Mouse (Mus musculus) inflammation-experienced regulatory T-cells, adult 16 weeks (primary cell): Measurements from ENCODE around the gene Brsk1. TPM values are rescaled to one million over a fixed set of nuclear protein-coding genes. Genes with fewer than 3 reads are reported as not detected.

Source experiments
- polyA plus RNA-seq: library from polyadenylated mRNA; unstranded; fragments of 100-300 nt; shearing (Covaris generic); gene quantifications from one replicate; pipeline ENCODE4 v1.2.1, GENCODE M21; 2017

The Brsk1 gene
- polyA plus RNA-seq: 0.59 TPM

DNA sequence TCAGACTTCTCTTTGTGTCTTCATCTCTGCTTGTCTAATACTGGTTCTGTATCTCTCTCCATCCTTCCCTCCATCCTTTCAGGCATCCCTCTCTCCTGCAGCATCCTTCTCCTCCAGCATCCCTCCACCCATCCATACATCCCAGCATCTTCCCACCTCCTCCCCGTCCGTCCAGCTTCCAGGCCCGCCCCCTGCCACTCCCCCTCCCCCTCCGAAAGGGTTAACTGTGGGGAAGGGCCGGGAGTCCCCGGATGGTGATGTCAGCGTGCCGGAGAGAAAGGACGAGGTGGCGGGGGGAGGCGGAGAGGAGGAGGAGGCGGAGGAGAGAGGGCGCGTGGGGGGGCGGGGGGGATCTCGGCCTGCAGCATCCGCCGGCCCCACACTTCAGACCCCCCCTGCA, at the start of gene Brsk1:
TSS of gene Brsk1 (plus strand) at position 218 of the 400 bp plus-strand sequence.

DNA sequence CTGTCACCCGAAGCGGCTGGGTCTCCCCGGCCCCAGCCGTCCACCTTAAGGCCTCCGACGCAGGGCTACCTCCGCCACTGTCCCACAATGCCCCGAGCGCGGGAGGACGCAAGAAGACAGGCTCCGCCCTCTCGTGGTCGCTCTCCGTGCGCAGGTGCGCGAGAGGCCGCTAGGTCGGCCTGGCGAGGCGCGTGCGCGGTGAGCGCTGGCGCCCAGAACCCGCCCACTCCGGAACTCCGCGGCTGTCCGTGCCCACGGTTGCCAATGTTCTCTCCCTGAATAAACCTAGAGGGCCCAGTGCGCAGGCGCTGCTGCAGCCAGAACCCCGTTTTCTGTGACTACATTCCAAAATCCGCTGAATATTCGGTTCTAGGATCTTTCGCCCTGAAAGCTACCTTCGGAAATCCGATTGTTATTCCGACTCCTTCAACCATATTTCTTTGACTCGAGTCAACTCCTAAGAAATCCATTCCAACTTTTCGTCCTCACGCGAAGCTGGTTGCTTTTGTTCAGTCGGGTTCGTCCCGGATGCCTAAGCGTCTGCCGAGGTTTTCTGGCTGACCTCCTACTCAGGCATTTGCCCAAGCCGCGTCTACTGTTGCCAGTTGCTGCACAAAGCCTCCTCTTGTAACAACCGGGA, 31.4 kb upstream of the Brsk1 start, which contains the start of gene Ppp6r1:
TSS of gene Ppp6r1 (minus strand) at position 108 of the 640 bp plus-strand sequence.

DNA sequence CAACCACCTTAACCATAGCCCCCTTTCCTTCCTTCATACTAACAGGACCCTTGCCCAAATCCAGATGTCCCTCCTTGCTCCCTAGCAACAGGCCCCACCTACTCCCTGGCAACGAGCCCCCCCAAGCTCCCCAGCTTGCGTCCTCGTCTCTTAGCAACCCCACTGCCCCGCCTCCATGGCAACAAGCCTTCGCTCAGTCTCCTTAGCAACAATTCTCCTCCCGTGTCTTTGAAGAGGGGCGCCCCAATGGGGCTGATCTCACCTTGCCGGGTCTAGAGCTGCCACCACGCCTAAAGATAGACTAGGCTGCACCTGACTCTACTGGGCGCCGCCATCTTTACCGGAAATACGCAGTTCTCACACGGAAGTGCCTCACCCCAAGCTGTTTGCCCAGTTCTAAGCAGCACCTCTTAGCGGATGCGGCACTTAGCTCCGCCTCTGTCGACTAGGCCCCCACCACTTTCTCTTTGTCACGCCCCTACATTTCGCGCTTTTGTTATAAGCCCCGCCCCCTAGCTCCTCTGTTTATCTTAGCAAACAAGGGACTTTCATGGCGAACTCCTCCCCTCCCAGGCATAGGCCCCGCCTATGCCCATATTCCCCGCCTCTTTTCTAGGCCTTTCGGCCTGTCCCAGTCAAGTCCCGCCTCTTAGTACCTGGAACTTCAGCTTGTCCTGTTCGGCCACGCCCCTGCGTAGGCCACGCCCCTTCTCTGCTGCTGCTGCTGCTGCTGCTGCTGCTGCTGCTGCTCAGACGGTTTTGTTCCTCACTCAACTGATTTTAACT, 5.6 kb upstream of the Brsk1 start, which contains the start of gene Hspbp1:
TSS of gene Hspbp1 (minus strand) at position 437 of the 786 bp plus-strand sequence.

DNA sequence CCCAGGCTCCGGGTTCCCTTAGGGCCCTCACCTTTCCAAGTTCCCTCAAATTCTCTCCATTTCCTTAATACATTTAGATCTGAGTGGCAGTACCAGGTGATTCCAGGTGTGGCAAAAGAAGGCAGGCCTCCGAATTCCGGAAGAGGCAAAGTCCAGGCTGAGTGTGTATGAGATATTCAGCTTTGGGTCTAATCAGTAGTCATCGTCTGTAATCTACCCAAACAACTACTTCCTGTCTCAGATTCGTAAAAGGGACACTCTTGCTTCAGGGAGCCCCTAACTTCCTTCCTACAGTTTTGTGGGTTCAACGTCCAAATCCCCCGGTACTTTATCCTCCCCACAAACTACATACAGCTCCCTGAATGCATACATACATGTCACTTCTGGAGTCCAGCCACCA, 34.8 kb downstream of the Brsk1 start, which contains the start of gene Tmem150b:
TSS of gene Tmem150b (minus strand) at position 81 of the 400 bp plus-strand sequence.

DNA sequence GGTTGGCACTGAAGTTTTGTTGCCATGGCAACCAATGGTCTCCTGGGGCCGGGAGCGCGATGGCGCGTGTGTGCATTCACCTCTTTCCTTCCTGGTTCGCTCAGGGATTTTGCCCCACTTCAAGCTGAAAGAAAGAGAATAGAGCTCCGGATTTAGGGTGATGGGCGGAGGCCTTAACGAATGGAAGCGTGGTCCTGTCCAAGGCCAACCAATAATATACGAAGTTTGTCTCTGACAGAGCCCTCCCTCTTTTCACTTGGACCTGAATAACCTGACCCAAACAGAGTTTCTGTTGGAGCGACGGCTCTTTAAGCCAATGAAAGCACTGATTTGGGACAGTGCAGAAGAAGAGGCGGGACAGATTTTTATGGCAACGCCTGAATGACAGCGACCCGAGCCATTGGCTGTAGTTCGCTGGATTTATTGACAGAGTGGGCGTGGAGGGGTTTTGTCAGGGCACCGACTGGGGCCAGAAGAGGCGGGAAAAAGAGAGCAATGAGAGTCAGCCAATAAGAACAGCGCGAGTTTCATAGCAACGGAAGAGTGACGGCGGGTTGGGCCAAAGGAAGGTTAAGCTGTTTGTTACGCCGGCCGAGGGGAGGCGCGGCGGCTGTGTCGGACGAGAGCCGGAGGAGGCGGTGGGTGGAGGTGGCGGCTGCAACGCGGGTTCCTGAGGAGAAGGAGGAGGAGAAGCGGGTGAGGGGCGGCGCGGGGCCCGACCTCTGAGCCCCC, 49.3 kb downstream of the Brsk1 start, which contains the start of gene Kmt5c:
TSS of gene Kmt5c (plus strand) at position 572 of the 732 bp plus-strand sequence.

DNA sequence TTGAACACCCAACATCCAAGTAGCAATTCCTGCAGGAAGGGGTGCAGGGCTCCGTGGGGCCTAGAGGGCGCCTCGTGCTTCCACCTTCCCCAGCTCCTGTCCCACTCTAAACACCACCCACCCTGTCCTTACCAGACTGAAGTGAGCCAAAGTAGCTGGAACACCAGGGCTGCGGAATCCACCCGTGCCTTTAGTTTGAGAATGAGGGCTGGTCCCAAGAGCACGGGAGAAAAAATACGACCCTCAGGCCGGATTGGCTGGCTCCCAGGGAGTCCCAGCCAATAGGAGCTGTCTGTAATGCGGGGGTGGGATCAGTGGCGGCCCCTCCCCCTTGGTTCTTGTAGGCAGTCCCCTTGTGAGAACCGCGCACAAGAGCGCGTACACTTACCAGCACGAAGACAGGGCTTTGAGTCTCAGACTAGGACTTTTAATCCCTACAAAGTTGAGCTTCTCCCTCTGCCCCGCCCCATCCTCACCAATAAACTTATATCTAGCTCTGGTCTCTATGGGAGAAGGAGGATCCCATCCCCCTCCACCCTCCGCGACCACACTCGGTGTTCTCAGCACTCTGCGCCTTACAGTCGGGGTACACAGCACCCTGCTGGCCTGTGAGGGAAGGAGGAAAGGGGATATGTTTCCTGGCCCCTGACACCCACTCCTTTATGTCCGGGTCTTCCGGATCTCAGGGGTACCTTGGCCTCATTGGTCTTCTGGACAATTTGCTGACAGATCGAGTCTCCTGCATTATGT, 62.6 kb downstream of the Brsk1 start, which contains the start of gene Cox6b2:
TSS of gene Cox6b2 (minus strand) at position 274 of the 750 bp plus-strand sequence.

Other genes starting within 250 kb of the Brsk1 start
- gene Rdh13, start 245.0 kb upstream of the Brsk1 start, polyA plus RNA-seq: 5.8 TPM
- gene Eps8l1, start 229.9 kb upstream of the Brsk1 start, polyA plus RNA-seq: 22.3 TPM
- gene Ppp1r12c, start 188.9 kb upstream of the Brsk1 start, polyA plus RNA-seq: 24.9 TPM
- 5.5 TPM for gene Tnnt1, start 174.2 kb upstream of the Brsk1 start, polyA plus RNA-seq
- gene Tnni3, start 166.4 kb upstream of the Brsk1 start, polyA plus RNA-seq: 2.8 TPM
- gene Dnaaf3, start 158.2 kb upstream of the Brsk1 start, polyA plus RNA-seq: 1.7 TPM
- gene Syt5, start 143.1 kb upstream of the Brsk1 start, polyA plus RNA-seq: 0.55 TPM
- not detected for gene Ptprh, start 86.6 kb upstream of the Brsk1 start, polyA plus RNA-seq
- 4.2 TPM for gene Tmem86b, start 59.2 kb upstream of the Brsk1 start, polyA plus RNA-seq
- 33.7 TPM for gene Ppp6r1, start 31.6 kb upstream of the Brsk1 start, polyA plus RNA-seq
- 79.2 TPM for gene Hspbp1, start 5.5 kb upstream of the Brsk1 start, polyA plus RNA-seq
- 0.13 TPM for gene Tmem150b, start 34.6 kb downstream of the Brsk1 start, polyA plus RNA-seq
- 52.5 TPM for gene Kmt5c, start 49.5 kb downstream of the Brsk1 start, polyA plus RNA-seq
- gene Cox6b2, start 62.5 kb downstream of the Brsk1 start, polyA plus RNA-seq: 3.0 TPM
- gene Fam71e2, start 80.7 kb downstream of the Brsk1 start, polyA plus RNA-seq: not detected
- not detected for gene Il11, start 92.3 kb downstream of the Brsk1 start, polyA plus RNA-seq
- not detected for gene Tmem190, start 92.3 kb downstream of the Brsk1 start, polyA plus RNA-seq
- gene Tmem238, start 99.1 kb downstream of the Brsk1 start, polyA plus RNA-seq: 0.45 TPM
- gene Rpl28, start 102.3 kb downstream of the Brsk1 start, polyA plus RNA-seq: 275 TPM
- 111 TPM for gene Ube2s, start 122.0 kb downstream of the Brsk1 start, polyA plus RNA-seq
- not detected for gene Shisa7, start 154.1 kb downstream of the Brsk1 start, polyA plus RNA-seq
- gene Isoc2b, start 179.7 kb downstream of the Brsk1 start, polyA plus RNA-seq: 46.1 TPM
- gene Isoc2a, start 186.5 kb downstream of the Brsk1 start, polyA plus RNA-seq: 0.68 TPM
- gene Gm36210, start 215.9 kb downstream of the Brsk1 start, polyA plus RNA-seq: not detected
- 0.94 TPM for gene Zfp628, start 224.6 kb downstream of the Brsk1 start, polyA plus RNA-seq
- gene Nat14, start 231.4 kb downstream of the Brsk1 start, polyA plus RNA-seq: 1.9 TPM
- not detected for gene Ssc5d, start 235.2 kb downstream of the Brsk1 start, polyA plus RNA-seq